Mouse (Mus musculus) intestine, embryonic 16.5 days (tissue): ENCODE data around the gene Otx1. TPM values are rescaled to one million over a fixed set of nuclear protein-coding genes. Genes with fewer than 3 reads are reported as not detected.
A peak's percentile ranks its signal among the peaks of the same experiment; 100 is the strongest.

Experiments used
- ATAC-seq: fragments of 200-750 bp; cut with Nextera tagmentation; 2 replicates; pipeline ENCODE4 v1.8.0; 2017; ENCODE audit warnings: moderate TSS enrichment, moderate library complexity
- H3K27ac ChIP-seq: fragments of 300-500 bp; sonication (generic); 2 replicates; pipeline ENCODE4 v1.5.1; 2014; ENCODE audit warnings: mild to moderate bottlenecking, low read length
- H3K27me3 ChIP-seq: fragments of 300-500 bp; sonication (generic); replicated peaks from 2 replicates; pipeline ENCODE4 v1.6.1; 2014; ENCODE audit warnings: low read length, control low read depth, mixed read lengths; ENCODE audit not compliant: control insufficient read depth, insufficient read depth
- H3K36me3 ChIP-seq: fragments of 300-500 bp; sonication (generic); 2 replicates; pipeline ENCODE4 v1.6.1; 2014; ENCODE audit warnings: low read length, control low read depth; ENCODE audit not compliant: control insufficient read depth, insufficient read depth
- H3K4me1 ChIP-seq: fragments of 300-500 bp; sonication (generic); 2 replicates; pipeline ENCODE4 v1.6.1; 2014; ENCODE audit warnings: low read length, control low read depth, mixed read lengths; ENCODE audit not compliant: control insufficient read depth, insufficient read depth
- H3K4me2 ChIP-seq: fragments of 300-500 bp; sonication (generic); 2 replicates; pipeline ENCODE4 v1.6.1; 2014; ENCODE audit warnings: low read depth, low read length, control low read depth
- H3K4me3 ChIP-seq: fragments of 300-500 bp; sonication (generic); 2 replicates; pipeline ENCODE4 v1.5.1; 2014; ENCODE audit warnings: mild to moderate bottlenecking, low read length
- H3K9ac ChIP-seq: fragments of 300-500 bp; sonication (generic); 2 replicates; pipeline ENCODE4 v1.6.1; 2014; ENCODE audit warnings: low read depth, low read length
- H3K9me3 ChIP-seq: fragments of 300-500 bp; sonication (generic); 2 replicates; pipeline ENCODE4 v1.6.1; 2016; ENCODE audit warnings: low read length, control low read depth; ENCODE audit not compliant: control insufficient read depth
- WGBS: fragments of 180-500 bp; shearing (Covaris S2); extraction: QIAGEN DNeasy Blood & Tissue Kit; methylation state at CpG from one replicate; pipeline ENCODE4 v1.1.7; 2014; 5-methylcytosine and 5-hydroxymethylcytosine counted together
- polyA plus RNA-seq: library from polyadenylated mRNA; unstranded; fragments of >200 nt; fragmentation: Nextera tagmentation; extraction: Ambion mirVana; gene quantifications from 2 replicates; pipeline ENCODE4 v1.2.1, GENCODE M21; 2015

Gene Otx1
- polyA plus RNA-seq, 1 experiment from 2014 or later: not detected

- peaks cover 12% of the 10 kb centered on the region for H3K4me1 ChIP-seq
- ATAC-seq: no peak
- no peaks in the 10 kb centered on the region; the same call in 1 of the 2 replicates for H3K9me3 ChIP-seq
- no peak overlapping the region for H3K4me3 ChIP-seq
- H3K27ac ChIP-seq: no peak overlapping the region
- H3K36me3 ChIP-seq: no peaks in the 10 kb centered on the region
- H3K27me3 ChIP-seq: peaks cover 87% of the 10 kb centered on the region
- WGBS: 1% methylated on average over 27 of the region's 27 CpGs
- H3K4me2 ChIP-seq: no peak overlapping the region
- H3K9ac ChIP-seq: no peak overlapping the region
Measured at GRCm38 (mm10) chr11:21995534-21996324, 7.0 kb downstream of the Otx1 start.

DNA sequence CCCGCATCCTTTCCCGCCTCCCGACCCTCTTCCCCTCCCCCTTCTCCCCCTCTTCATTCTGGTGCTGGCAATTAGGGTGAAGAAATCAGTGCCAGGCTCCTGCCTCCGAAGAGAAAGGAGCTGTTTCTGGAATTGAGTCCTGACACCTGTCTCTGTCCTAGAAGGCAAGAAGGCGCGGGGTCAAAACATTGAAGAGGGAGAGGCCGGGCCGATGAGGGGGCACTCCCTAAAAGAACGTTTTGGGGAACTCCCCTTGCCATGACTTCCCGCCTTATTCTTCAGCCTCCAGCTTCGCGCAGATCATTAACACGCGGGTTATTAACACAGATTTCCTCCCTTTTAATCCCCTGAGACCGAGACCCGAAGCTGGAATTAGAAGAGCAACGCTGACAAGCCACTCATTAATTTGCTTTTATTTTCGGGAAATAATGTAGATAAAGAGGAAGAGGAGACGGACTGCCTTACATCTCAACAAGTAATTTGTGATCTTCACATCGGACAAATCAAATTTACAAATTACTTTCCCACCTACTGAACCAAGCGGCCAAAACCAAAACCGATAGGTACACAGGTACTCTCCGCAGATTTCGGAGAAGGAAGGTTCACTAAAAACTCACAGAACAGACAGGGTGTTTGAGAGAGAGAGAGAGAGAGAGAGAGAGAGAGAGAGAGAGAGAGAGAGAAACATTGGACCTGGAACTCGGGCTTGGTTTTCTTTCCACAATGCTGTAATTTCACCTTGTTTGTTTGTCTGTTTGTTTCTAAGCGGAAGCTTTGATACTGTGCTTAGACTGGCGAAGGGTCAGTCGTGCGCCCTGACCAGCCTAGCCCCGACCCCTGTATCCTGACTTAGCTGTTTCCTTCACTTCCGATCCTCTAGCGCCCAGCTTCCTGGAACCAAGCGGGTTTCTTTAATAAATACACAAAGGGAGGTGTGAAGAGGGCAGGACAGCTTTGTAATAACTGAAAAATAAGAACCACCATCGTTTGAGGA, 8.0 kb downstream of the Otx1 start:
- Histone ChIP-seq H3K4me2 (no peak overlapping the region), H3K9ac (no peak overlapping the region), H3K4me1 (peaks cover 8% of the 10 kb centered on the region), H3K27me3 (peaks cover 80% of the 10 kb centered on the region), H3K9me3 (no peaks in the 10 kb centered on the region; the same call in 1 of the 2 replicates), H3K4me3 (no peak overlapping the region), H3K27ac (no peak overlapping the region), H3K36me3 (no peaks in the 10 kb centered on the region)
- no peak for ATAC-seq
- 2% methylated on average over 34 of the region's 34 CpGs for WGBS

DNA sequence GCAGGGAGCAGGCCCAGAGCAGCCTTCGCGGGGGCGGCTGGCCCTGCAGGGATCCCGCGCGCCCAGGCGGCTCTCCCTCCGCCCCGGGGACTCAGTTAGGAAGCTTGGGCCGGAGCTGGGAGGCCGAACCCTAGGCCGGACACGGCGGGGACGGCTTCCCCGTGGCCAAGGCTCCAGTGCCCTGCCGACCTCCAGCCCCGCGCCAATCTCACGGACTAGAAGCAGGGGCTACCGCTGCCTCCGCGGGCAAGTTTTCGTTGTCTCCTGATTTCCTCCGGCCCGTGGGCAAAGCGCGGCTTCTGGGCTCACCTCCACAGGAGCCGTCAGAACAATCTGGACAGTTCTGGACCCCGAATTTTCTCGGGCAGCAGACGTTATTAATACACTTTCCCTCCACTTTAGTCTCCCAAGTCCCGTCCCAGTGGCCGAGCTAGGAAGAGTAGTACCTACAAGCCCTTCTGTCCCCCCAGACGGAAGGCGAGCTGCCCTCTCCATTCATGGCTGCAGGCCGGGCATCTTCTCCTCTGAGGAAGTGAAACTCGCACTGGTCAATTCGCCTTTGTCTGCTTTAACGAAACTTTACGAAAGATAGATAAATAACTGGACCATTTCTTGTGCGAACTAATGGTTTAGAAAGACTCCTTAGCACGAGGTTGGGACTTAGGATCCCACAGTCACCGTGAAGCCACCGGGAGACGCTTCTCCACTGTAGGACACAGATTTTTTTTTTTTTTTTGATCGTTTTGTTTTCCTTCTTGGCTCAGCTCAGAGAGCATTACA, 8.9 kb downstream of the Otx1 start:
- Histone ChIP-seq H3K4me2 (no peak overlapping the region), H3K27me3 (peaks cover 79% of the 10 kb centered on the region), H3K27ac (no peak overlapping the region), H3K9me3 (no peaks in the 10 kb centered on the region), H3K9ac (no peak overlapping the region), H3K36me3 (no peaks in the 10 kb centered on the region), H3K4me1 (peaks cover 8% of the 10 kb centered on the region), H3K4me3 (peak overlapping the region; percentile 12; the same call in 1 of the 2 replicates)
- 0 out of 2 replicates have a peak, but pooled peaks have one; percentile 2 for ATAC-seq
- WGBS: under 1% methylated on average over 47 of the region's 47 CpGs

DNA sequence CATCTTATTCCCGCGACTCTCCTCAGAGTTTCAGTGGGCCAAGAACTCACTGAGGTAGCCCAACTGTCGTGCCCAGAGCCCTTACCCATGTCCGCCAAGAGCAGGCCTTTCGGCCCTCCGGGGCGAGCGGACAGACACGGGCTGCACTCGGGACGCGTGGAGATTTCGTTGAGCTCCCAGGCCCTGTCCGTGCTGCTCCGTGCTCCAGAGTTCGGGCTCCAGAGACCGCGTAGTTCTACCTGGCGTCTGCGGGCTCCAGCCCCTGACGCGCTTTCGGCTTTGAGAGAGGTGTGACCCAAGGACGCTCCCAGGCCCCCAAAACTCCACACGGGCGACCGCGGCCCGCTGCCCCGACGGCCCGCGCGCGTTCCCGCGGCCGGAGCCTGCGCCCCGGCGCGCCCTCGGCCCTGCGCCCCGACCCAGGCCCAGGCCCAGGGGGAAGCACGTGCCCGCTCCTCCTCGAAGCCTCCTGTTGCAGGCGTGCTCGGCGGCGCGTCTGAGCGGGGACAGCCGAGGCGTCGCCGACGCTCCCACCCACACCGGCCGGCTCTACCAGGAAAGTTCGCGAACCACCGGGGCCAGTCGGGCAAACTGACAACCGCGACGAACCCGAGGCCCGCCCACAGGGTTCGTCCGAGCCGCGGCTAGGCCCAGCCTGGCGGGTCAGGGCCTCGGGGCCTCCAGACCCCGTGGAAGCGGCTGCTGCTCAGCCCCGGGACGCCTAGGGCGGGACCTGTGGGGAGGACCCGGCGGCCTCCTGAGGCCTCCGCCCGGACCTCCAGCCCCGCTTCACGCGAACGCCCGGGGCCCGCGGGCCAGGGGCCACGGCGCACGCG, 9.7 kb downstream of the Otx1 start:
- ATAC-seq: peak; percentile 48
- 1% methylated on average over 95 of the region's 96 CpGs for WGBS
- peaks cover 8% of the 10 kb centered on the region for H3K4me1 ChIP-seq
- H3K4me3 ChIP-seq: peak overlapping the region; percentile 12; the same call in 1 of the 2 replicates
- no peaks in the 10 kb centered on the region for H3K9me3 ChIP-seq
- H3K27ac ChIP-seq: no peak overlapping the region
- H3K9ac ChIP-seq: no peak overlapping the region
- peaks cover 75% of the 10 kb centered on the region for H3K27me3 ChIP-seq
- H3K36me3 ChIP-seq: no peaks in the 10 kb centered on the region
- H3K4me2 ChIP-seq: no peak overlapping the region

GRCm38 (mm10) chr11:21988398-21988946, 14.2 kb downstream of the Otx1 start:
- H3K36me3 ChIP-seq: no peaks in the 10 kb centered on the region
- no peak for ATAC-seq
- peaks cover 3% of the 10 kb centered on the region for H3K4me1 ChIP-seq
- H3K9me3 ChIP-seq: no peaks in the 10 kb centered on the region
- WGBS: 75% methylated on average over 1 of the region's 1 CpGs
- no peak overlapping the region for H3K9ac ChIP-seq
- no peak overlapping the region for H3K4me3 ChIP-seq
- peaks cover 33% of the 10 kb centered on the region for H3K27me3 ChIP-seq
- H3K27ac ChIP-seq: no peak overlapping the region
- no peak overlapping the region for H3K4me2 ChIP-seq

DNA sequence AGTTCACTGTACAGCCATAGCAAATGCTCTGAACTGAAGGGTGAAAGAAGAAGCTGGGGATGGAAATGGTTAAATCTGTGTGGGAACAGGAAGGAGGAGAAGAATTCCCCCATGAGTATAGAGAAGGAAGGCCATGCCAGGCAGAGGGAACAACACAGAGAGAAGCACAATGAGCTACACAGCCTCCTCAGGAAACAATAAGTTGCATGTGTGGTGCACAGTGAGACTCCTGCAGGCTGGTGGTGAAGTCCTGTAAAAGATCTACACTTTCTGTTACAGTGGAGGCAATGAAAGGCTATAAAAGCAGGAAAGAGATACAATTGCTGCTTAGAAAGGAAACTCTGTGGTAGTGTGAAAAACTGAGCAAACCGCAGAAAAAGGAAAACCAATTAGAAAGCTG, 17.6 kb downstream of the Otx1 start:
- Histone ChIP-seq H3K4me1 (no peaks in the 10 kb centered on the region), H3K4me2 (no peak overlapping the region), H3K4me3 (no peak overlapping the region), H3K9me3 (no peaks in the 10 kb centered on the region), H3K27ac (no peak overlapping the region), H3K9ac (no peak overlapping the region), H3K27me3 (peaks cover 16% of the 10 kb centered on the region), H3K36me3 (no peaks in the 10 kb centered on the region)
- ATAC-seq: no peak
- WGBS: 76% methylated on average over 1 of the region's 1 CpGs

DNA sequence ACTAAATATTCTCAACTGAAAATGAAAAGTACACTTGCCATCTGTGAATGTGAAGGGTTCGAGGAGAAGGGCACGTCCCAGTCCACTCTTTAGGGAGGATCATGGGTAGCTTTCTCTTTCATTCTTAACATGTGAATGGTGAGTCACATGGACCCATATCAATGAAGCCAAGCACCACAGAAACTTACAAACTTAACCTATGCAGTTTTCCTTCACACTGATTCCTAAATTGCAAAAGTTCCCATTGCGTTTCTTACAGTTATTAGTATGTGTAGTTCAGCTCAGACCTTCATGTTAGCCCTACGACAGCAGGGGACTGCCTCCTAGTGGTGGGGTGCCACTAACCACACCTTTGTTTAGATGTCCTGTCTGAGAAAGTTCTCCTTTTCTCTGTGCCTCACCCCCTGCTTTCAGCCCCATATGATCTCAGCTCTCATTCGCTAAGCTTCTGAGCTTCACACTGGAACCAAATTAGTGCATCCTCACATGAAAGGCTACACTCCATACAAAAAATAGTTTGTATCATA, 28.6 kb downstream of the Otx1 start:
- Histone ChIP-seq H3K27ac (no peak overlapping the region), H3K4me2 (no peak overlapping the region), H3K36me3 (no peaks in the 10 kb centered on the region), H3K4me3 (no peak overlapping the region), H3K27me3 (no peaks in the 10 kb centered on the region), H3K4me1 (no peaks in the 10 kb centered on the region), H3K9me3 (no peaks in the 10 kb centered on the region), H3K9ac (no peak overlapping the region)
- WGBS: 78% methylated on average over 5 of the region's 5 CpGs
- ATAC-seq: no peak

DNA sequence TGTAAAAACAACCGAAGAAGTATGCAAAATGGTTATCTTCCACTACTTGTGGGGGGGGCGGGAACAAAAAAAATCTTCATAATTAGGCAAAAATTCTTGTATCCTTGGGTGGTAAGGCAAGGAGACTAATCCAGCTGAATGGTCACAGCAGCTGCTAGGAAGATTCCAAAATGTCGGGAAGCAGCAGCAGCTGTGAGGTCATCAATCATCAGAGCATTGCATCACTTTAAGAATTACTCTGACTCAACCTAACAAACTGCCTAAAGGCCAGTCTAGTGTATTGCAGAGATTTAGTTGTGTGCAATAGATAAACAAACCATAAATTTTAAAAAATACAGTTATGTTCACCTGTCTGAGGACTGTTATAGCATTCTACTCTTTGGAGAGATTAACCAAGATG, 29.1 kb downstream of the Otx1 start:
- Histone ChIP-seq H3K9me3 (no peaks in the 10 kb centered on the region), H3K27me3 (no peaks in the 10 kb centered on the region), H3K4me1 (no peaks in the 10 kb centered on the region), H3K4me3 (no peak overlapping the region), H3K9ac (no peak overlapping the region), H3K4me2 (no peak overlapping the region), H3K36me3 (no peaks in the 10 kb centered on the region), H3K27ac (no peak overlapping the region)
- WGBS: 59% methylated on average over 3 of the region's 3 CpGs
- ATAC-seq: no peak
